Mouse (Mus musculus) monocyte, adult 5-6 weeks (primary cell): ENCODE measurements around the gene Thsd4. TPM values are rescaled to one million over a fixed set of nuclear protein-coding genes. Genes with fewer than 3 reads are reported as not detected.

Experiments used
- ATAC-seq: fragments of 153-309, 156-312 bp; replicated peaks from 2 replicates; pipeline ENCODE4 v1.8.0; 2017; ENCODE audit warnings: mild to moderate bottlenecking; ENCODE audit not compliant: low TSS enrichment, insufficient number of reproducible peaks, severe bottlenecking, poor library complexity, low FRiP score
- total RNA-seq: library from RNA; stranded (forward); fragments of 200-1000, 200-491, 200-594 nt; gene quantifications from 3 replicates; pipeline ENCODE4 v1.2.3, GENCODE M21; 2017

Thsd4 gene
- 0.21 TPM in 1 of 3 replicates, not detected in the others for total RNA-seq

- ATAC-seq = no peak
Measured at GRCm38 (mm10) chr9:60521806-60522264, at the start of gene Thsd4. TSS of gene Thsd4 (minus strand) at chr9:60522046.

GRCm38 (mm10) chr9:60571041-60571440 lies 49.2 kb upstream of the Thsd4 start:
- no peak for ATAC-seq

GRCm38 (mm10) chr9:60569366-60569765 lies 47.5 kb upstream of the Thsd4 start:
- no peak for ATAC-seq

GRCm38 (mm10) chr9:60563809-60564208 lies 42.0 kb upstream of the Thsd4 start:
- ATAC-seq = no peak

GRCm38 (mm10) chr9:60562443-60563371 lies 40.9 kb upstream of the Thsd4 start:
- ATAC-seq = no peak

- no peak for ATAC-seq
Measured at GRCm38 (mm10) chr9:60561641-60562289, 39.9 kb upstream of the Thsd4 start.

GRCm38 (mm10) chr9:60558507-60558906 lies 36.7 kb upstream of the Thsd4 start:
- ATAC-seq = no peak

GRCm38 (mm10) chr9:60551238-60551637 lies 29.4 kb upstream of the Thsd4 start:
- ATAC-seq = no peak

- ATAC-seq = no peak
Measured at GRCm38 (mm10) chr9:60548182-60548581, 26.3 kb upstream of the Thsd4 start.

- ATAC-seq = no peak
Measured at GRCm38 (mm10) chr9:60546169-60546568, 24.3 kb upstream of the Thsd4 start.

- no peak for ATAC-seq
Measured at GRCm38 (mm10) chr9:60545361-60546096, 23.7 kb upstream of the Thsd4 start.

GRCm38 (mm10) chr9:60543422-60544015 lies 21.7 kb upstream of the Thsd4 start:
- no peak for ATAC-seq

GRCm38 (mm10) chr9:60530310-60530709 lies 8.5 kb upstream of the Thsd4 start:
- no peak for ATAC-seq

- no peak for ATAC-seq
Measured at GRCm38 (mm10) chr9:60529348-60530243, 7.8 kb upstream of the Thsd4 start.

GRCm38 (mm10) chr9:60528269-60528668 lies 6.4 kb upstream of the Thsd4 start:
- no peak for ATAC-seq

- no peak for ATAC-seq
Measured at GRCm38 (mm10) chr9:60527836-60528235, 6.0 kb upstream of the Thsd4 start.

GRCm38 (mm10) chr9:60527051-60527450 lies 5.2 kb upstream of the Thsd4 start:
- ATAC-seq = no peak

GRCm38 (mm10) chr9:60526195-60526594 lies 4.3 kb upstream of the Thsd4 start:
- no peak for ATAC-seq
